Mouse (Mus musculus) lung, postnatal 0 days (tissue): Measurements from ENCODE around the gene Kcnj11. TPM values are rescaled to one million over a fixed set of nuclear protein-coding genes. Genes with fewer than 3 reads are reported as not detected.

Experiments used
- ATAC-seq: fragments of 200-750 bp; cut with Nextera tagmentation; 2 replicates; pipeline ENCODE4 v1.8.0; 2017; ENCODE audit warnings: moderate library complexity
- DNase-seq: peaks from one replicate; pipeline ENCODE4 v3.0.0-alpha.2; 2016; ENCODE audit warnings: low spot score
- H3K27ac ChIP-seq: fragments of 300-500 bp; sonication (generic); 2 replicates; pipeline ENCODE4 v1.5.1; 2014; ENCODE audit warnings: antibody characterized with exemption, mild to moderate bottlenecking, low read length, mixed read lengths
- H3K27me3 ChIP-seq: fragments of 300-500 bp; sonication (generic); replicated peaks from 2 replicates; pipeline ENCODE4 v1.6.1; 2014; ENCODE audit warnings: low read length, mixed read lengths; ENCODE audit not compliant: insufficient read depth
- H3K36me3 ChIP-seq: fragments of 300-500 bp; sonication (generic); 2 replicates; pipeline ENCODE4 v1.6.1; 2014; ENCODE audit warnings: low read length, mixed read lengths; ENCODE audit not compliant: insufficient read depth
- H3K4me1 ChIP-seq: fragments of 300-500 bp; sonication (generic); 2 replicates; pipeline ENCODE4 v1.6.1; 2014; ENCODE audit warnings: antibody characterized with exemption, low read depth, low read length, mixed read lengths; ENCODE audit not compliant: insufficient read depth
- H3K4me2 ChIP-seq: fragments of 300-500 bp; sonication (generic); replicated peaks from 2 replicates; pipeline ENCODE4 v1.6.1; 2014; ENCODE audit warnings: low read depth, mild to moderate bottlenecking, low read length, moderate library complexity, mixed read lengths
- H3K4me3 ChIP-seq: fragments of 300-500 bp; sonication (generic); 2 replicates; pipeline ENCODE4 v1.5.1; 2014; ENCODE audit warnings: low read depth, low read length
- H3K9ac ChIP-seq: fragments of 300-500 bp; sonication (generic); replicated peaks from 2 replicates; pipeline ENCODE4 v1.6.1; 2014; ENCODE audit warnings: low read depth, mild to moderate bottlenecking
- H3K9me3 ChIP-seq: fragments of 300-500 bp; sonication (generic); 2 replicates; pipeline ENCODE4 v1.6.1; 2016; ENCODE audit warnings: low read length, mixed read lengths
- CTCF ChIP-seq: IDR thresholded peaks from 2 replicates; pipeline ENCODE4 v1.5.1; 2016; ENCODE audit warnings: antibody characterized with exemption, mild to moderate bottlenecking
- EP300 ChIP-seq: IDR thresholded peaks from 2 replicates; pipeline ENCODE4 v1.6.1; 2016; ENCODE audit warnings: antibody characterized with exemption, mild to moderate bottlenecking, control low read depth
- WGBS: fragments of 180-500 bp; shearing (Covaris S2); extraction: QIAGEN DNeasy Blood & Tissue Kit; methylation state at CpG from one replicate; pipeline ENCODE4 v1.1.7; 2014; 5-methylcytosine and 5-hydroxymethylcytosine counted together
- polyA plus RNA-seq: library from polyadenylated mRNA; unstranded; fragments of >200 nt; fragmentation: Nextera tagmentation; extraction: Ambion mirVana; gene quantifications from 2 replicates; pipeline ENCODE4 v1.2.1, GENCODE M21; 2015

The Kcnj11 gene
- polyA plus RNA-seq, 1 experiment from 2014 or later, result 0.44 TPM

GRCm38 (mm10) chr7:46086378-46086777, 14.2 kb downstream of the Kcnj11 start:
- no peaks in the 10 kb centered on the region for H3K27me3 ChIP-seq
- H3K36me3 ChIP-seq, result peaks cover 11% of the 10 kb centered on the region
- no peak overlapping the region for H3K9ac ChIP-seq
- H3K27ac ChIP-seq, result no peak overlapping the region
- WGBS, result 83% methylated on average over 6 of the region's 6 CpGs
- H3K9me3 ChIP-seq, result no peaks in the 10 kb centered on the region
- H3K4me3 ChIP-seq, result no peak overlapping the region
- TF ChIP-seq EP300 (no peak), CTCF (no peak)
- no peak for DNase-seq
- no peak overlapping the region for H3K4me2 ChIP-seq
- peaks cover 3% of the 10 kb centered on the region; the same call in 1 of the 2 replicates for H3K4me1 ChIP-seq
- no peak for ATAC-seq

GRCm38 (mm10) chr7:46084839-46085513, 15.6 kb downstream of the Kcnj11 start:
- no peak overlapping the region for H3K9ac ChIP-seq
- no peak overlapping the region for H3K4me3 ChIP-seq
- TF ChIP-seq CTCF (no peak), EP300 (no peak)
- H3K36me3 ChIP-seq, result peaks cover 19% of the 10 kb centered on the region
- peaks cover 3% of the 10 kb centered on the region; the same call in 1 of the 2 replicates for H3K4me1 ChIP-seq
- no peak overlapping the region for H3K27ac ChIP-seq
- WGBS, result 27% methylated on average over 13 of the region's 16 CpGs
- H3K4me2 ChIP-seq, result no peak overlapping the region
- no peaks in the 10 kb centered on the region for H3K27me3 ChIP-seq
- ATAC-seq (peak; percentile 85), DNase-seq (peak; percentile 33)
- H3K9me3 ChIP-seq, result no peaks in the 10 kb centered on the region

GRCm38 (mm10) chr7:46084024-46084423, 16.5 kb downstream of the Kcnj11 start:
- peaks cover 20% of the 10 kb centered on the region for H3K36me3 ChIP-seq
- ATAC-seq, result peak; percentile 34; the same call in 1 of the 2 replicates
- no peak overlapping the region for H3K4me2 ChIP-seq
- WGBS, result 75% methylated on average over 10 of the region's 10 CpGs
- peaks cover 3% of the 10 kb centered on the region; the same call in 1 of the 2 replicates for H3K4me1 ChIP-seq
- no peak for TF ChIP-seq CTCF
- peak; percentile 17 for DNase-seq
- no peak overlapping the region for H3K27ac ChIP-seq
- H3K4me3 ChIP-seq, result no peak overlapping the region
- H3K9ac ChIP-seq, result no peak overlapping the region
- no peaks in the 10 kb centered on the region for H3K9me3 ChIP-seq
- H3K27me3 ChIP-seq, result no peaks in the 10 kb centered on the region

- Histone ChIP-seq H3K36me3 (peaks cover 33% of the 10 kb centered on the region), H3K27me3 (no peaks in the 10 kb centered on the region), H3K27ac (no peak overlapping the region), H3K4me3 (no peak overlapping the region), H3K4me1 (no peaks in the 10 kb centered on the region), H3K9ac (no peak overlapping the region), H3K4me2 (no peak overlapping the region), H3K9me3 (no peaks in the 10 kb centered on the region)
- no peak for TF ChIP-seq EP300
- TF ChIP-seq CTCF, result no peak
- ATAC-seq, result no peak
- 75% methylated on average over 12 of the region's 12 CpGs for WGBS
- no peak for DNase-seq
Observed at GRCm38 (mm10) chr7:46077675-46078074, 22.9 kb downstream of the Kcnj11 start.

- H3K9me3 ChIP-seq, result no peaks in the 10 kb centered on the region
- TF ChIP-seq EP300, result no peak
- no peak for TF ChIP-seq CTCF
- DNase-seq (no peak), ATAC-seq (no peak)
- H3K4me2 ChIP-seq, result no peak overlapping the region
- no peaks in the 10 kb centered on the region for H3K4me1 ChIP-seq
- WGBS, result 81% methylated on average over 7 of the region's 7 CpGs
- no peak overlapping the region for H3K4me3 ChIP-seq
- H3K9ac ChIP-seq, result no peak overlapping the region
- H3K27me3 ChIP-seq, result no peaks in the 10 kb centered on the region
- H3K36me3 ChIP-seq, result peaks cover 26% of the 10 kb centered on the region
- no peak overlapping the region for H3K27ac ChIP-seq
Observed at GRCm38 (mm10) chr7:46076844-46077243, 23.7 kb downstream of the Kcnj11 start.

GRCm38 (mm10) chr7:46068831-46069230, 31.7 kb downstream of the Kcnj11 start:
- 92% methylated on average over 8 of the region's 8 CpGs for WGBS
- no peak overlapping the region for H3K9ac ChIP-seq
- H3K4me2 ChIP-seq, result no peak overlapping the region
- no peak overlapping the region for H3K27ac ChIP-seq
- ATAC-seq (no peak), DNase-seq (no peak)
- no peaks in the 10 kb centered on the region for H3K9me3 ChIP-seq
- no peak for TF ChIP-seq EP300
- no peak for TF ChIP-seq CTCF
- no peaks in the 10 kb centered on the region for H3K4me1 ChIP-seq
- no peak overlapping the region for H3K4me3 ChIP-seq
- peaks cover 28% of the 10 kb centered on the region for H3K36me3 ChIP-seq
- H3K27me3 ChIP-seq, result no peaks in the 10 kb centered on the region
